Mouse (Mus musculus) spleen, postnatal 10 days (tissue): Measurements from ENCODE around the gene Enpp7.

Experiments used
- DNase-seq, 2 experiments: peaks; one replicate each; pipeline ENCODE4 v3.0.0; 2021 to 2022; ENCODE audit warnings: low spot score in 2 of 2

Gene Enpp7

GRCm38 (mm10) chr11:119035686-119036165 is 47.7 kb downstream of the Enpp7 start:
- DNase-seq: no peak

GRCm38 (mm10) chr11:119036447-119036846 is 48.5 kb downstream of the Enpp7 start:
- DNase-seq: no peak

GRCm38 (mm10) chr11:119036934-119037779 is 49.2 kb downstream of the Enpp7 start:
- DNase-seq: no peak

GRCm38 (mm10) chr11:119037780-119038401 is 49.9 kb downstream of the Enpp7 start:
- DNase-seq: no peak

- peak in 1 of 2 experiments; percentile 18 for DNase-seq
Observed at GRCm38 (mm10) chr11:119038744-119039484, 50.9 kb downstream of the Enpp7 start.

DNA sequence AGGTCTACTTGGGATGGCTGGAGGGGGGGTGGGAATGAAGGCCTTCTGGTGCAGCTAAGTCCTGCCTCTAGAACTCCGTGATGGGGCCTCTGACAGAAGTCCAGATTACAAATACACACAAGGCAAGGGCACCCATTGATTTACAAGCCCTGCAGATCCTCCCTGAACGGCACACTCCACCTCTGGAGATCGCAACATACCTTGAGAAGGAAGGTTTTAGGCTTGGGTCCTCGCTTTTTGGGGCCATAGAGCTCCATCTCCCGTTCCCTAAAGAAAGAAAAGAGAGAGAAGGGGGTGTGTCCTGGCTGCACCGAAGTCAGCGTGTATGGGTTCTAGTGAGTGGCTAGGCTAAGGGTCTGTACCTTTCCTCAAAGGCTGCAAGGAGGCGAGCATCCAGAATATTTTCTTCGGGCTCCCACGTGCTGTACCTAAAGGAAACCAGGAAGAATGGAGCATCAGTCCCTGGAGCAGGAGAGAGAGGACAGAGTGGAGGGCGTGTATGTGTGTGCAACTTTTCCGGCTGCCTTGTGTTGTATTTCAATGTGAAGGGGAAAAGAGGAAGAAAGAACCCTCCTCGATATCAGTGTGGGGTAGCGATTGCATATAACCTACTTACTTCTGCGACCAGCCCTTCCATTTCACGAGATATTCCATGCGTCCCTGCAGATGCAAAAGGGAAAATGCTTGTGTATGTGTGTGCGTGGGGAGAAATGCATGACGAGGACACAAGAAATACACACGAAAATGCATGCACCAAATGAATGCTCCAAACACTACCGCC is 51.9 kb downstream of the Enpp7 start:
- no peak for DNase-seq

GRCm38 (mm10) chr11:119040600-119041324 is 52.8 kb downstream of the Enpp7 start, which contains the start of gene Cbx8:
Gene Cbx8, minus strand, starts transcription at chr11:119040969.
- DNase-seq: peak; percentile 82 to 96

DNA sequence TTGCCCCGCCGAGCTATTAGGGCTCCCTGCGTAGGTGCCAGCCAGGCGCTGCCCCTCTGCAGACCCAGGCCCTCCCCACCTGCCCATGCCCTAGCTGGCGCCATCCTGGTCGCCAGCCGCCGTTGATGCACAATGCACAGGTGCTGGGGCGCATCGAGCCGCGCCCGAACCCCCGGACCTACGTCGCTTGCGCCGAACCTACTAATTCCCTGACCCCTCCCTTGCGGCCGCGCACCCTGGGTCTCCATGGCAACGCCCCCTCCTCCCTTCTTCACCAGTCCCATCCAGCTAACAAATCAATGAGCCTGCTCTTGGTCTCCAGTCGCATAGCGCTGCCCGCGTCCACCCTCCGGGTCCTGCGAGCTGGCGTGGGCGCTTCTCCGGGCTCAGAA is 53.3 kb downstream of the Enpp7 start:
- no peak for DNase-seq

DNA sequence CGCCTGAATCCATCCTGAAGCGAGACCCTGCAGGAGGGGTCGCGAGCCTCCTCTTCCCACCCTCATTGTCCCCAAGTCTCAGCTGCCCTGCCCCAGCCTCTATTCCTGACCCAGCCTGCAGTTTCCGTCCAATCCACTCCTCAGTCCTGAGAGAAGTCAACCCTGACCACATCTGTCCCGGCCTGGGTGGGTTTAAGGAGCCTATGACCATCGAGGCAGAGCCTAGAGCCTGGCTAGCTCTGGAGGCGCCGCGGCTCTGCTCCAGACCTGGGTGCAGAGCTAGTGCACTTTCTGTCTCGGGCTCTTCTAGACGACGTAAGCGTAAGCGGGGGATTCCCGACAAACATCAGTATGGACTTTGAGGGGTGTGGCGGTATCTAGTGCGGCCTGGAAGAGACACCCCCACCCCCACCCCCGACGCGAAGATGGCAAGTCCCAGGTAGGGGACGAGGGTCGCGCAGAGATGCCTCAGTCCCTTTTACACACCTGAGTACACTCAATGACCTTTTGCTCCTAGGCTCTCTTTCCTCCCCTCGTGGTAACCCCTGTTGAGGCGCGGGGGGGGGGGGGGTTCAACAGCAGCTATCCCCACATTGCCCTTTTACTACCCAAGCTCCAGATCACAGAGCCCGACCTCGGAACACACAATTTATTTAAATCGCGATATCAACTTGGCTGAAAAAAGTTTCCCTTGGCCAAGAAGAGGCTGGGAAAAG is 53.9 kb downstream of the Enpp7 start:
- DNase-seq: peak in 1 of 2 experiments; percentile 23
